Mouse (Mus musculus): ENCODE measurements around the gene Cacnb4.

DNA sequence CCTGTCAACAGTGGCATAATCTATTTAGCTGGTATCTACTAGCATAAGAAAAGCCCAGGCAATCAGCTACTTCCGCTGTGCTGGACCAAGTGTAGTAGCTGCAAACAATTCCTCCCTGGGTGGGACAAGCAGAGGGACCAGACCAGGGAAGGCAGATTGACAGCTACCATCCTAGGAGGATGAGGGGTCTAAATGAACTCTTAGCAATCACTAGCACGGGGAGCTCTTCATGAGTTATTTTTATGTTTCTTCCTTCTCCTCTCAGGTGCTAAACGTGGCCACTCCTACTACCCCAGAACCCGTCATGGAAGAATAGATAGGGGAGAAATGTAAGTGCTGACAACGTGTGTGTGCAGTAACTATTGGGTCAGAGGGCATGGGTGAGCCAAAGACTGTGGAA, 105.8 kb downstream of the Cacnb4 start:
- no peak for TF ChIP-seq POLR2A (IDR thresholded peaks at IDR 0.05; ENCODE audit: insufficient read depth, low read depth, low read length)
- no peak for TF ChIP-seq CTCF (IDR thresholded peaks at IDR 0.05)

All from heart, adult 2 months (tissue).